Mouse (Mus musculus) brain, embryonic 14.5 days (tissue): Measurements from ENCODE around the gene Fetub. TPM values are rescaled to one million over a fixed set of nuclear protein-coding genes. Genes with fewer than 3 reads are reported as not detected.

Source experiments
- DNase-seq: peaks from one replicate; pipeline ENCODE4 v3.0.0-alpha.2; 2011; ENCODE audit warnings: low read depth
- CTCF ChIP-seq: fragments of 200-500 bp; IDR thresholded peaks from 2 replicates; pipeline ENCODE4 v1.5.1; 2012; ENCODE audit warnings: inconsistent platforms, mild to moderate bottlenecking, moderate library complexity, borderline replicate concordance; ENCODE audit not compliant: insufficient read depth, insufficient read length; ENCODE audit errors: extremely low read depth
- POLR2A ChIP-seq: fragments of 200-500 bp; IDR thresholded peaks from 2 replicates; pipeline ENCODE4 v1.6.1; 2012; ENCODE audit warnings: mild to moderate bottlenecking, inconsistent platforms, borderline replicate concordance; ENCODE audit not compliant: poor library complexity, insufficient read depth, insufficient read length, severe bottlenecking; ENCODE audit errors: extremely low read depth
- polyA plus RNA-seq: library from polyadenylated mRNA; depleted of rRNA; stranded (reverse); fragments of >200 nt; gene quantifications from 2 replicates; pipeline ENCODE4 v1.2.3, GENCODE M21; 2012

The Fetub gene
- polyA plus RNA-seq, 1 experiment = 0.11 TPM

DNA sequence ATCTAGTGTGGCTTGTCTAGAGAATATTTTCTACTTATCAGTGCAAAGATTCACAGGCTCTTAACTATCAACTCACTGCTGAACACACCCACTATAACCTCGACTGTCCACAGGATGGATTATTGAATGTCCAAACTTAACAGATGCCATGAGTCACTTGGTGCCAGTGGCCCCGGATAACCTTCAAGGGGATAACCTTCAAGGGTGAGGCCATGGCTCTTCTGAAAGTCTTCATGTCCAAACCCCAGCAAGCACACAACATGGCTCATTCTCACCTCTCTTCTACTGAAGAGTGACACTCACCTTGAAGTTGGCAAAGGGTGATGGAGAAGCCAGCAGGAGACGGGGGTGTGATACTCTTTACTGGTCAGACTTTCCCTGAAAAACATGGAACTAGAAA is 31.4 kb upstream of the Fetub start:
- no peak for DNase-seq
- TF ChIP-seq CTCF = no peak
- no peak for TF ChIP-seq POLR2A

DNA sequence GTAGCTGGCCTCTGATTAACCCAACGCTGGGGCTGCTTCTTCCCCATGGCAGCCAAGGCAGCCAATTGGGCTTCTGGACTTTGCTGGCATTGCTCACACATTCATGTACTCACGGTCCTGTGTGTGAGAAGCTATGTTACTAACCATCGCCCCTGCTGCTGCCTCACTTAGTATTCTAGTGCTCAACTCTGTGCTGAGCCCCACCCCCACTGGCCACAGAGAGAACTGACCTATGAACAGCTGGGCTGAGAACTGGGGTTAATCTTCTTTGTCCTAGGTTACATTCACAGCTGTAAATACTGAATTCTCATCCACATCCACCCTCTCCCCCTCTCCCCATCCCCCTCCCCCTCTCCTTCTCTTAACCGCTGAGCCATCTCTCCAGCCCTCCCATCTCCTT is 29.3 kb upstream of the Fetub start:
- no peak for DNase-seq
- TF ChIP-seq POLR2A (no peak), CTCF (no peak)

- no peak for TF ChIP-seq POLR2A
- TF ChIP-seq CTCF = no peak
- DNase-seq = no peak
Observed at GRCm38 (mm10) chr16:22889716-22890115, 28.4 kb upstream of the Fetub start.

DNA sequence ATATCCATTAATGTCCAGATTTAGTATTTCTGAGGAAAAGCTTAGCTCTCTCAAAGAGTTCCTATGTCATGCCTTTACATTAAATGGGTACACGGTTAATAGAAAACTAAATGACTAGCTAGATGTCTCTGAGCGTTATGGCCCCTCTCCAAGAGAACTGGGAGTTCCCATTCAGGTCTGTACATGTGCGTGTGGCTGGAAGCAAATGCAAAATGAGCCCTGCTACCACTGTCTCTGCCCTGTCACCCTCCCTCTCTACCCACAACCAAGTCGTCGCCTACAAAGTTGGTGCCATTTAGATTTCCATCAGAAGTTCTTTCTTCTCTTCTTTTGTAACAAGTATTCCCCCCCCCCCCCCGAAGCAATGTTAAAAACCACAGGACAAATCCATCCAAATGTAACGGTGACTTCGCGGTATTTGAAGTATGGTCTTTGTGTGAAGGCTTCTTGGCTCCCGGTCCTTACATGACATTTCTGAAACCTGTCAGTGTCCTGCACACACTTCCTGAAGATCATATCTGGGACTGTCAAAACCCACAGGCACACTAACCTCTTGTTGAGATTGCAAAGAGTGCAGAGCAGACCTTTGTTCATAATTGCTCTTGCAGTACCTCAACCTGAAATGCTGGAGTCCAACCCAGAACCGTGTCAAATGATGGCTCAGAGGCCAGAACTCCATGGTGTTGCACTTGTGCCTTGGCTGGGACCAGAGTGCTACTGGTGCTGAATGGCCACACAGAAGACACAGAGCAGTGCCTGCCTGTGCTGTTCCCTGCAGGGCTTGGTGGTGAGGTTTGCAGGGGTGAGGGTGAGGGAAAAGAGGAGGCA is 27.2 kb upstream of the Fetub start, which contains the start of gene Ahsg:
Ahsg (plus strand) TSS at position 595 of the 828 bp plus-strand sequence.
- TF ChIP-seq CTCF (no peak), POLR2A (no peak)
- no peak for DNase-seq

DNA sequence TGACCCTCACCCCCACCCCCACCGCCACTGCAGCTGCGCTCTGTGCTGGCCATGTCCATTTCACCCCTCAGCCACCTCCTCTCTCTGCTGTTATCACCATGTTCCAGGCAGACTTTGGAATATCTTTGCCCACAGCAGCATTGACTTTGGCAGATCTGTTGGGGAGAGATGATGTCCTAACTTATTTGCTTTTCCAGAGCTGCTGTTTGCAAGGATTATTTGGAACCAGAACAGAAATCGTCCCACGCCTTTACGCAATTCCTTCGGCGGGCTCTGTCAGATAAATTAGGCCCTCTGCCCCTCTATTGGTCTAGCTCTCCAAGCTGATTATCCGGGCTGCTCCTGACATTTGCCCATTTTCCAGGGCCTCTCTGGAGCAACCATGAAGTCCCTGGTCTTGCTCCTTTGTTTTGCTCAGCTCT is 26.4 kb upstream of the Fetub start:
- TF ChIP-seq CTCF = no peak
- TF ChIP-seq POLR2A = no peak
- no peak for DNase-seq

GRCm38 (mm10) chr16:22894095-22894494 is 24.0 kb upstream of the Fetub start:
- no peak for TF ChIP-seq CTCF
- no peak for TF ChIP-seq POLR2A
- DNase-seq = no peak

GRCm38 (mm10) chr16:22896618-22897017 is 21.5 kb upstream of the Fetub start:
- TF ChIP-seq CTCF (no peak), POLR2A (no peak)
- no peak for DNase-seq

DNA sequence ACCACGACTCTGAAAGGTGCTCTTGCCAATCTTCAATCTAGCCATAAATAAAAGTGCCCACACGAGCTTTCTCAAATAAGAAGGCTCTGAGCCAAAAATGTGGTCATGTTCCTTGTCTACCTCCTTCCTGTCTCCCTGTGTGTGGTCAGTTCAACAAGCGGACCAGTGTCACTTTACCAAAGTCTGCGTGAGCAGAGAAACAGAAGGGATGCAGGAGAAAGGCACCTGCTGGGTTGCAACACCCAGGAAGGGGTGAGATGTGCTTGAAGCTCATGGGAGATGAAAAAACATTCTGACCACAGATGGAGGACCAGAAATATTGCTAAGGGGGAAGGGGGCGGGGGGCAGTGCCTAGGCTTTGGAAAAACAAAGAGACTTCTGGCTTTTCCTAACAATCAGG is 18.8 kb upstream of the Fetub start:
- no peak for DNase-seq
- TF ChIP-seq CTCF (no peak), POLR2A (no peak)

DNA sequence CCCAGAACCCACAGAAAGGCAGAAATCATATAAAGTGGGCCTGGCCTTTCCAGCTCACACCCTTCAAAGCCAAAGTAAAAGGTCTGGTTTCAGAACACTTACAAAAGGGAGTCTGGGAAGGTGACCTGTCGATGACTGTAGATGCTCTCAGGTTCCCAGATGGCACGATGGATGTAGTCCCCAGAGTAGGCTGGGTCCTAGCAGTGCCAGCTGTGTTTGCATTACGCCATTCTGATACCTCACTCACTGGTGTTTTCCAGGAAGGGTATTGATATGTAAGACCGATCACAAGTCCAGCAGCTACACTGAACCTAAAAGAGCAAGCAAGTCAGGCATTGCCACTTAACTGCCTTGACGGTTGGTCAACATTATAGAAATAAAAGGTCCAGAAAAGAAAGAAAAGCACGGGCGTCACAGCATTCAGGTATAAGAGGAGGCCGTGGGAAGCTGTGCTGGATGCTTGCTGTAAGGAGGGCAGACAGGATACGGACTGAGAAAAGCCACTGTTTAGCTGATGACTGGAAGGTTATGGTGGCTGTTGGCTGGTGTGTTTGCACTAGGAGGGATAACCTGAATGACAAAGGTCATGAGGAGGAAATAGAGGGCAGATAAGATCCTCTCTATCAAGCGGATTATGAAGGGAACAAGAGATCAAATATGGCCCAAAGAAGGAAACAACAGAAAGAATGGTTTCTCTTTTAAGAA is 18.1 kb upstream of the Fetub start:
- TF ChIP-seq POLR2A (no peak), CTCF (no peak)
- DNase-seq = no peak

- TF ChIP-seq CTCF = no peak
- no peak for TF ChIP-seq POLR2A
- no peak for DNase-seq
Observed at GRCm38 (mm10) chr16:22901326-22901725, 16.8 kb upstream of the Fetub start.

- DNase-seq = no peak
- no peak for TF ChIP-seq POLR2A
- TF ChIP-seq CTCF = no peak
Observed at GRCm38 (mm10) chr16:22909290-22909689, 8.8 kb upstream of the Fetub start.
